Mouse (Mus musculus): ENCODE results near the gene Cpt1a. TPM values are rescaled to one million over a fixed set of nuclear protein-coding genes. Genes with fewer than 3 reads are reported as not detected.

Cpt1a gene
- total RNA-seq, 2 experiments from 2014 or later = 29.1 to 34.5 TPM

- peak; percentile 66 to 84 for DNase-seq (ENCODE audit: low spot score in 2 of 2)
Measured at GRCm38 (mm10) chr19:3324931-3325711, 3.0 kb downstream of the Cpt1a start.

GRCm38 (mm10) chr19:3325771-3326478, 3.8 kb downstream of the Cpt1a start:
- DNase-seq (ENCODE audit: low spot score in 2 of 2) = no peak

- no peak for DNase-seq (ENCODE audit: low spot score in 2 of 2)
Measured at GRCm38 (mm10) chr19:3326479-3327047, 4.4 kb downstream of the Cpt1a start.

- DNase-seq (ENCODE audit: low spot score in 2 of 2) = no peak
Measured at GRCm38 (mm10) chr19:3333247-3333646, 11.1 kb downstream of the Cpt1a start.

- DNase-seq (ENCODE audit: low spot score in 2 of 2) = no peak
Measured at GRCm38 (mm10) chr19:3333694-3334515, 11.8 kb downstream of the Cpt1a start.

- no peak for DNase-seq (ENCODE audit: low spot score in 2 of 2)
Measured at GRCm38 (mm10) chr19:3334550-3334949, 12.4 kb downstream of the Cpt1a start.

GRCm38 (mm10) chr19:3335917-3336316, 13.8 kb downstream of the Cpt1a start:
- DNase-seq (ENCODE audit: low spot score in 2 of 2) = no peak

- DNase-seq (ENCODE audit: low spot score in 2 of 2) = no peak
Measured at GRCm38 (mm10) chr19:3336485-3337255, 14.5 kb downstream of the Cpt1a start.

GRCm38 (mm10) chr19:3339187-3339586, 17.1 kb downstream of the Cpt1a start:
- no peak for DNase-seq (ENCODE audit: low spot score in 2 of 2)

- DNase-seq (ENCODE audit: low spot score in 2 of 2) = no peak
Measured at GRCm38 (mm10) chr19:3341021-3341420, 18.9 kb downstream of the Cpt1a start.

- no peak for DNase-seq (ENCODE audit: low spot score in 2 of 2)
Measured at GRCm38 (mm10) chr19:3343929-3344328, 21.8 kb downstream of the Cpt1a start.

GRCm38 (mm10) chr19:3344636-3345544, 22.8 kb downstream of the Cpt1a start:
- no peak for DNase-seq (ENCODE audit: low spot score in 2 of 2)

GRCm38 (mm10) chr19:3347784-3348183, 25.6 kb downstream of the Cpt1a start:
- DNase-seq (ENCODE audit: low spot score in 2 of 2) = no peak

GRCm38 (mm10) chr19:3353415-3354111, 31.4 kb downstream of the Cpt1a start:
- peak in 1 of 2 experiments; percentile 40 for DNase-seq (ENCODE audit: low spot score in 2 of 2)

- no peak for DNase-seq (ENCODE audit: low spot score in 2 of 2)
Measured at GRCm38 (mm10) chr19:3355096-3355495, 33.0 kb downstream of the Cpt1a start.

GRCm38 (mm10) chr19:3356516-3356915, 34.4 kb downstream of the Cpt1a start:
- no peak for DNase-seq (ENCODE audit: low spot score in 2 of 2)

- DNase-seq (ENCODE audit: low spot score in 2 of 2) = no peak
Measured at GRCm38 (mm10) chr19:3357620-3358019, 35.5 kb downstream of the Cpt1a start.

- no peak for DNase-seq (ENCODE audit: low spot score in 2 of 2)
Measured at GRCm38 (mm10) chr19:3359841-3360588, 37.9 kb downstream of the Cpt1a start.
